Mouse (Mus musculus): ENCODE data around the gene Slc25a28. TPM values are rescaled to one million over a fixed set of nuclear protein-coding genes. Genes with fewer than 3 reads are reported as not detected.

Gene Slc25a28
- polyA plus RNA-seq, 1 experiment from 2014 or later, result 17.1 TPM

DNA sequence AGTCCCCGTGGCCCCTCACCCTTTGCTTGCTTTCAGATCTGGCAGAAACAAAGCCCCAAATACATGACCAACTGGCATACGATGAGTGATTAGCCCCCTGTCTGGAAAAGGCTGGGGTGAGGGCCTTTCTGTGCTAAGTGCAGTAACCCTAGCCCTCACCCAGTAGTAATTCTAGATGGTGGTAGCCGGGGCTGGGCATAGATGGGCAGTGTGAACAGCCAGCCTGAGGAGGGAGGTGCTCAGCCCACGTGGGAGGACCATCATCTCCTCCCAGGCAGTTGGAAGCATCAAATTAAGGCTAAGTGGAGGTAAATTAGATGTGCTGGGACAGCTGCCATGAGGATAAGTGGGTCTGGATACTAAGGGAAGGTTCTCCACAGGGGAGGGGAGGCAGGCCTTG is 45.6 kb downstream of the Slc25a28 start:
- no peak overlapping the region for H3K4me2 ChIP-seq (ENCODE audit: low read length)
- ATAC-seq (replicated peaks; ENCODE audit: low FRiP score, low read depth) (peak; percentile 66), DNase-seq (ENCODE audit: low spot score) (peak; percentile 66)
- no peak overlapping the region for H3K27ac ChIP-seq
- H3K27me3 ChIP-seq (ENCODE audit: insufficient read depth, low read length), result peaks cover 5% of the 10 kb centered on the region; the same call in 1 of the 2 replicates
- no peaks in the 10 kb centered on the region for H3K4me1 ChIP-seq (replicated peaks; ENCODE audit: insufficient read depth, low read length)
- 6% methylated on average over 4 of the region's 4 CpGs for WGBS
- TF ChIP-seq CTCF (IDR thresholded peaks at IDR 0.05; ENCODE audit: low read depth), result no peak
- no peaks in the 10 kb centered on the region for H3K9me3 ChIP-seq (replicated peaks; ENCODE audit: low read length)
- H3K4me3 ChIP-seq (replicated peaks; ENCODE audit: low read depth, low read length), result no peak overlapping the region
- H3K9ac ChIP-seq (ENCODE audit: low read depth, low read length), result no peak overlapping the region
- H3K36me3 ChIP-seq (ENCODE audit: insufficient read depth, low read length), result no peaks in the 10 kb centered on the region

- ATAC-seq (replicated peaks; ENCODE audit: low FRiP score, low read depth), result no peak
Observed at GRCm38 (mm10) chr19:43627345-43627744, 47.3 kb downstream of the Slc25a28 start.

DNA sequence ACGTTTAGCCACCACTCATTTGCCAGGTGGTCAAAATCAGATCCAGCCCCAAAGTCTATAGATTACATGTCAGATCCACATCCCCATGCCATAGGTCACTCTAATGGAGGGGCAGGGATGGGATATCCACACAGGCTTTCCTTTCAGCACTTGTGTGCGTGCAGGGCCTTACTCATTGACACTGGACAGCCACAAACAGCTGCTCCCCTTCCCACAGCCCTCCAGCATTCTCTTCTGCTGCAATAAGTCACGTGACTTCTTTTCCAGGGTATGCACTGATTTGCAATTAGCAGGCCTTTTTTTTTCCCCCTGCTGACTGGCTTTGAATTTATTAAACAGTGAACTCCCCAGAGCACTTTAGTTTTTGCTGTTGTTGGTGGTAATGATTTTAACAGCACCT is 48.5 kb downstream of the Slc25a28 start:
- Histone ChIP-seq H3K4me1 (replicated peaks; ENCODE audit: insufficient read depth, low read length) (no peaks in the 10 kb centered on the region), H3K36me3 (ENCODE audit: insufficient read depth, low read length) (no peaks in the 10 kb centered on the region), H3K9ac (ENCODE audit: low read depth, low read length) (no peak overlapping the region), H3K27me3 (ENCODE audit: insufficient read depth, low read length) (peaks cover 24% of the 10 kb centered on the region), H3K9me3 (replicated peaks; ENCODE audit: low read length) (no peaks in the 10 kb centered on the region), H3K4me3 (replicated peaks; ENCODE audit: low read depth, low read length) (no peak overlapping the region), H3K27ac (no peak overlapping the region), H3K4me2 (ENCODE audit: low read length) (no peak overlapping the region)
- no peak for TF ChIP-seq CTCF (IDR thresholded peaks at IDR 0.05; ENCODE audit: low read depth)
- DNase-seq (ENCODE audit: low spot score) (no peak), ATAC-seq (replicated peaks; ENCODE audit: low FRiP score, low read depth) (no peak)
- 31% methylated on average over 3 of the region's 3 CpGs for WGBS

More at GRCm38 (mm10) chr19:43627345-43627744, 47.3 kb downstream of the Slc25a28 start:
- no peaks in the 10 kb centered on the region for H3K4me1 ChIP-seq (replicated peaks; ENCODE audit: insufficient read depth, low read length)
- 93% methylated on average over 3 of the region's 3 CpGs for WGBS
- peak; percentile 35; the same call in 1 of the 2 replicates for TF ChIP-seq CTCF (IDR thresholded peaks at IDR 0.05; ENCODE audit: low read depth)
- no peak overlapping the region for H3K4me3 ChIP-seq (replicated peaks; ENCODE audit: low read depth, low read length)
- no peaks in the 10 kb centered on the region for H3K9me3 ChIP-seq (replicated peaks; ENCODE audit: low read length)
- no peak for DNase-seq (ENCODE audit: low spot score)
- H3K36me3 ChIP-seq (ENCODE audit: insufficient read depth, low read length), result no peaks in the 10 kb centered on the region
- H3K4me2 ChIP-seq (ENCODE audit: low read length), result no peak overlapping the region
- H3K27ac ChIP-seq, result no peak overlapping the region
- no peak overlapping the region for H3K9ac ChIP-seq (ENCODE audit: low read depth, low read length)
- peaks cover 14% of the 10 kb centered on the region for H3K27me3 ChIP-seq (ENCODE audit: insufficient read depth, low read length)

GRCm38 (mm10) chr19:43623913-43624312 is 50.8 kb downstream of the Slc25a28 start:
- peak; percentile 54; the same call in 1 of the 2 replicates for ATAC-seq (replicated peaks; ENCODE audit: low FRiP score, low read depth)

GRCm38 (mm10) chr19:43619916-43620479 is 54.7 kb downstream of the Slc25a28 start:
- H3K27me3 ChIP-seq (ENCODE audit: insufficient read depth, low read length), result peaks cover 77% of the 10 kb centered on the region
- ATAC-seq (replicated peaks; ENCODE audit: low FRiP score, low read depth), result no peak
- 4% methylated on average over 18 of the region's 18 CpGs for WGBS
- H3K36me3 ChIP-seq (ENCODE audit: insufficient read depth, low read length), result no peaks in the 10 kb centered on the region
- H3K9ac ChIP-seq (ENCODE audit: low read depth, low read length), result no peak overlapping the region
- H3K4me2 ChIP-seq (ENCODE audit: low read length), result no peak overlapping the region
- DNase-seq (ENCODE audit: low spot score), result no peak
- H3K4me1 ChIP-seq (replicated peaks; ENCODE audit: insufficient read depth, low read length), result no peaks in the 10 kb centered on the region
- TF ChIP-seq CTCF (IDR thresholded peaks at IDR 0.05; ENCODE audit: low read depth), result no peak
- no peak overlapping the region for H3K27ac ChIP-seq
- no peak overlapping the region for H3K4me3 ChIP-seq (replicated peaks; ENCODE audit: low read depth, low read length)
- no peaks in the 10 kb centered on the region for H3K9me3 ChIP-seq (replicated peaks; ENCODE audit: low read length)

More at GRCm38 (mm10) chr19:43623913-43624312, 50.8 kb downstream of the Slc25a28 start:
- TF ChIP-seq CTCF (IDR thresholded peaks at IDR 0.05; ENCODE audit: low read depth), result peak; percentile 96
- WGBS, result 45% methylated on average over 4 of the region's 4 CpGs
- Histone ChIP-seq H3K4me3 (replicated peaks; ENCODE audit: low read depth, low read length) (no peak overlapping the region), H3K27ac (no peak overlapping the region), H3K36me3 (ENCODE audit: insufficient read depth, low read length) (no peaks in the 10 kb centered on the region), H3K27me3 (ENCODE audit: insufficient read depth, low read length) (peaks cover 41% of the 10 kb centered on the region), H3K4me2 (ENCODE audit: low read length) (no peak overlapping the region), H3K4me1 (replicated peaks; ENCODE audit: insufficient read depth, low read length) (no peaks in the 10 kb centered on the region), H3K9ac (ENCODE audit: low read depth, low read length) (no peak overlapping the region), H3K9me3 (replicated peaks; ENCODE audit: low read length) (no peaks in the 10 kb centered on the region)
- peak; percentile 76 for DNase-seq (ENCODE audit: low spot score)

GRCm38 (mm10) chr19:43618505-43619030 is 56.1 kb downstream of the Slc25a28 start:
- no peaks in the 10 kb centered on the region for H3K4me1 ChIP-seq (replicated peaks; ENCODE audit: insufficient read depth, low read length)
- 0% methylated on average over 5 of the region's 5 CpGs for WGBS
- no peaks in the 10 kb centered on the region for H3K9me3 ChIP-seq (replicated peaks; ENCODE audit: low read length)
- no peaks in the 10 kb centered on the region for H3K36me3 ChIP-seq (ENCODE audit: insufficient read depth, low read length)
- no peak overlapping the region for H3K9ac ChIP-seq (ENCODE audit: low read depth, low read length)
- no peak for TF ChIP-seq CTCF (IDR thresholded peaks at IDR 0.05; ENCODE audit: low read depth)
- H3K27ac ChIP-seq, result no peak overlapping the region
- no peak overlapping the region for H3K4me3 ChIP-seq (replicated peaks; ENCODE audit: low read depth, low read length)
- no peak overlapping the region for H3K4me2 ChIP-seq (ENCODE audit: low read length)
- H3K27me3 ChIP-seq (ENCODE audit: insufficient read depth, low read length), result peaks cover 91% of the 10 kb centered on the region
- DNase-seq (ENCODE audit: low spot score) (no peak), ATAC-seq (replicated peaks; ENCODE audit: low FRiP score, low read depth) (no peak)
